Mouse (Mus musculus): ENCODE results near the gene Hist1h1b. TPM values are rescaled to one million over a fixed set of nuclear protein-coding genes. Genes with fewer than 3 reads are reported as not detected.

Hist1h1b gene
- total RNA-seq, 2 experiments from 2014 or later: 6.7 to 8.3 TPM

- TF ChIP-seq CTCF (IDR thresholded peaks at IDR 0.05): no peak
- no peak for DNase-seq (ENCODE audit: extremely low spot score in 1 of 2, low spot score in 2 of 2)
- Histone ChIP-seq H3K4me3 (peak overlapping the region; percentile 57), H3K27ac (no peak overlapping the region)
- intact Hi-C loops (cut with DNase I): loop anchor here (1.0 to 10.0 kb wide), 7 partner anchors 12 to 2003 kb away; partner anchors contain the start of genes Hist1h1t, Hist1h2ab, Hist1h2ag and Hist1h2ai
These were observed 30.9 kb downstream of the Hist1h1b start for GRCm38 (mm10) chr13:21749387-21750158.

GRCm38 (mm10) chr13:21745006-21745405, 35.4 kb downstream of the Hist1h1b start:
- TF ChIP-seq CTCF (IDR thresholded peaks at IDR 0.05): no peak
- intact Hi-C loops (cut with DNase I): no loop called here
- H3K4me3 ChIP-seq: no peak overlapping the region
- H3K27ac ChIP-seq: no peak overlapping the region
- no peak for DNase-seq (ENCODE audit: extremely low spot score in 1 of 2, low spot score in 2 of 2)

GRCm38 (mm10) chr13:21734906-21735767, 45.3 kb downstream of the Hist1h1b start, which contains the start of gene Hist1h4j:
Gene Hist1h4j (plus strand): TSS chr13:21735064.
- peak; percentile 71 for DNase-seq (ENCODE audit: extremely low spot score in 1 of 2, low spot score in 2 of 2)
- intact Hi-C loops (cut with DNase I): loop anchor here (1.0 kb wide), 2 partner anchors 15 to 17 kb away; partner anchors contain the start of gene Hist1h4k
- H3K27ac ChIP-seq: peak within 1 kb of the TSS; percentile 63
- H3K4me3 ChIP-seq: peak within 1 kb of the TSS; percentile 48

DNA sequence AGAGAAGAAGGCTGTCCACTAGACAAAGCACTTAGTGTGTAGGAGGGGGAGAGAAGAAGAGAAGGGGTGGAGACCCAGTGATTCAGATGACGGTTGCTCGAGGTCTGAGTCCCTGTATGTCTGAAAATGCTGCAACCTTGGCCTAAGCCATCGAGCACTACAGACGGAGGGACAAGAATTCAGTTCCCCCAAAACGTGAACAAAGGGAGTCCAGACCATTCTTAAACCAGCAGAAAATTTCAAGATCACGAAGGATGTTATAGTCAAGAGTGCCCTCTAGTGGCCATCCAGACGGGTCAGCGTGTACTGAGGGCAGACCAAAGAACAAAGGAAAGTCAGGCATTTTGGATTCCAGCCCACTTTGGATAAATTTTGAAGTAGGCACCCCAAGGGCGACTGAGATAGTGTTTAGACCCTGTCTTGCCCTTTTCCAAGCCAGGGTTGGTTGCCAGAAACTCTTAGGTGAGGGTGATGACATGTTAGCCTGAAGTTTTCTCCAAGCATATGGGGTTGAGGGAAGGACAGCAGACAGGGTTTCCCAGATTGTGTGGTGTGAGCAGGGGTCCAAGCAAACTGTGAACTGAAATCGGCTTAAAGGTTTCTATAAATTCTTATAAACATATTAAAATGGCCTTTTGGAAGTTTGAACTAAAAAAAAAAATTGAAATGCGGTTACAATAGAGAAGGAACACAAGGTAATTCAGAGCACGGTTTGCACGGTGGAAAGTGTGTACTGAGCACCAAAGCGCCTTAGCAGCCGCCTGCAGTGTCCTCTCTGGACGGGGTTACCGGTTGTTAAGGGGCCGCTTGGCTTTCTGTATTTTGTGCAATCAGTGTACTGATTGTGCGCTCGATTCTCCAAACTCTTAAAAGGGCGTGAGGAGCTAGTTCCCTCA, 46.2 kb downstream of the Hist1h1b start:
- intact Hi-C loops (cut with DNase I): loop anchor here (1.0 kb wide), 2 partner anchors 16 kb away; partner anchors contain the start of gene Hist1h4k
- peak overlapping the region; percentile 48 for H3K4me3 ChIP-seq
- H3K27ac ChIP-seq: peak overlapping the region; percentile 63
- TF ChIP-seq CTCF (IDR thresholded peaks at IDR 0.05): peak; percentile 89
- peak; percentile 61 to 66 for DNase-seq (ENCODE audit: extremely low spot score in 1 of 2, low spot score in 2 of 2)

DNA sequence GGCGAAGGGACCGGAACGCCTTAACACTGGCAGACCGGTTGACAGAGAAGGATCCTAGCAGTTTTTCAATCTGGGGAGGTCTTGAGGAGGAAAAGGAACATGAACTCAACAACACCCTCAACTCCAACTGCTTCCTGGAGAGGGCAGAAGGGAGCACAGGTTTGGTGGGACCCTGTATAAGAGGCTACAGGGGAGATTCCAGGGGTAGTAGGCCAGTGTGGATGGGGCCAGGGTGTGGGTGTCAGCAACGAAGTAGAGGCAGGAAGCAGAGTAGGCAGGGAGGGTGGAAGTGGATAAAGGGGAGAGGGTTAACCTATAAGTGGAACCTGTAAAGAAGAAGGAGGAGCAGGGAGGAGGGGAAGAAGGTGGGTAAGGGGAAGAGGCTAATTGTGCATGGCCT, 47.0 kb downstream of the Hist1h1b start:
- TF ChIP-seq CTCF (IDR thresholded peaks at IDR 0.05): no peak; the same call in 1 of the 2 replicates
- Histone ChIP-seq H3K27ac (no peak overlapping the region), H3K4me3 (no peak overlapping the region)
- intact Hi-C loops (cut with DNase I): no loop called here
- no peak for DNase-seq (ENCODE audit: extremely low spot score in 1 of 2, low spot score in 2 of 2)

Small RNA genes lying within 50 kb of the gene (microRNA-seq; reads per million reads assigned to microRNA genes)
- gene Gm19658 (0 reads per million in 2 experiments), gene Gm44346 (0 reads per million in 2 experiments), gene Gm44454 (0 reads per million in 2 experiments)

Other genes starting within 250 kb of the Hist1h1b start
- 10 to 100 TPM; 14.4 to 19.0 TPM for gene Zkscan8, start 249.5 kb downstream of the Hist1h1b start, total RNA-seq (2021)
- gene Olfr1366, start 237.8 kb downstream of the Hist1h1b start, total RNA-seq (2021): not detected
- gene Olfr1535, start 220.7 kb downstream of the Hist1h1b start, total RNA-seq (2021): not detected
- gene Olfr1364, start 198.9 kb downstream of the Hist1h1b start, total RNA-seq (2021): not detected
- not detected for gene Olfr1362, start 166.6 kb downstream of the Hist1h1b start, total RNA-seq (2021)
- gene Olfr11, start 138.1 kb downstream of the Hist1h1b start, total RNA-seq (2021): not detected
- gene Olfr1361, start 117.2 kb downstream of the Hist1h1b start, total RNA-seq (2021): not detected
- not detected for gene Olfr1360, start 103.2 kb downstream of the Hist1h1b start, total RNA-seq (2021)
- gene Olfr1359, start 82.5 kb downstream of the Hist1h1b start, total RNA-seq (2021): not detected
- 10 to 100 TPM; 23.7 to 28.5 TPM for gene Hist1h2bl, start 64.5 kb downstream of the Hist1h1b start, total RNA-seq (2021)
- 10 to 100 TPM; 25.4 to 32.6 TPM for gene Hist1h2ai, start 64.2 kb downstream of the Hist1h1b start, total RNA-seq (2021)
- 10 to 100 TPM; 54.6 to 74.2 TPM for gene Hist1h3h, start 63.0 kb downstream of the Hist1h1b start, total RNA-seq (2021)
- 1 to 10 TPM; 4.8 to 5.4 TPM for gene Hist1h2bm, start 58.6 kb downstream of the Hist1h1b start, total RNA-seq (2021)
- gene Hist1h4j, start 45.6 kb downstream of the Hist1h1b start, total RNA-seq (2021): 10 to 100 TPM; 13.9 to 19.4 TPM
- 100 to 1,000 TPM; 316 to 377 TPM for gene Hist1h4k, start 30.1 kb downstream of the Hist1h1b start, total RNA-seq (2021)
- gene Hist1h2ak, start 26.8 kb downstream of the Hist1h1b start, total RNA-seq (2021): 10 to 100 TPM; 13.2 to 13.5 TPM
- 1 to 10 TPM; 8.3 TPM for gene Hist1h2bn, start 26.5 kb downstream of the Hist1h1b start, total RNA-seq (2021)
- gene Hist1h3i, start 2.7 kb upstream of the Hist1h1b start, total RNA-seq (2021): 10 to 100 TPM; 49.9 to 62.3 TPM
- 1 to 10 TPM in 1 of 2 experiments, not detected in 1; 2.7 TPM for gene Hist1h2an, start 6.6 kb upstream of the Hist1h1b start, total RNA-seq (2021)
- 1 to 10 TPM; 1.3 to 5.5 TPM for gene Hist1h2bp, start 6.8 kb upstream of the Hist1h1b start, total RNA-seq (2021)
- gene Hist1h2bq, start 29.6 kb upstream of the Hist1h1b start, total RNA-seq (2021): 10 to 100 TPM; 27.3 to 38.5 TPM
- 10 to 100 TPM; 11.2 to 25.1 TPM for gene Hist1h2ao, start 29.8 kb upstream of the Hist1h1b start, total RNA-seq (2021)
- 100 to 1,000 TPM; 200 to 276 TPM for gene Hist1h4m, start 31.1 kb upstream of the Hist1h1b start, total RNA-seq (2021)
- 10 to 100 TPM; 18.7 to 21.6 TPM for gene Hist1h4n, start 51.6 kb upstream of the Hist1h1b start, total RNA-seq (2021)
- 10 to 100 TPM; 11.2 to 16.1 TPM for gene Hist1h2ap, start 52.9 kb upstream of the Hist1h1b start, total RNA-seq (2021)
- gene Hist1h2br, start 53.1 kb upstream of the Hist1h1b start, total RNA-seq (2021): 10 to 100 TPM; 27.0 to 39.1 TPM
- 1 to 10 TPM; 3.8 to 3.9 TPM for gene Zfp184, start 164.5 kb upstream of the Hist1h1b start, total RNA-seq (2021)
- gene Pom121l2, start 200.6 kb upstream of the Hist1h1b start, total RNA-seq (2021): not detected
- 1 to 10 TPM in 1 of 2 experiments, under 1 TPM in 1; 0.57 to 1.1 TPM for gene Prss16, start 229.1 kb upstream of the Hist1h1b start, total RNA-seq (2021)

Measured in left cerebral cortex, adult 2 months (tissue).